Mouse (Mus musculus) T-helper 1 cell (primary cell): ENCODE results near the gene Ildr2.

Source experiments
- in situ Hi-C: fragments of 300-600 bp; cut with MboI, MseI; formaldehyde crosslinking; loops from one replicate; pipeline ENCODE4 v1.15.1; 2025; ENCODE audit warnings: high pct_unique_total_duplicates

The Ildr2 gene

GRCm38 (mm10) chr1:166253898-166254894 is at the start of gene Ildr2:
TSS of gene Ildr2 (plus strand) at chr1:166254139.
- in situ Hi-C loops, result no loop called here

- in situ Hi-C loops, result no loop called here
Measured at GRCm38 (mm10) chr1:166204171-166204570, 49.8 kb upstream of the Ildr2 start.

GRCm38 (mm10) chr1:166205159-166205558 is 48.8 kb upstream of the Ildr2 start:
- in situ Hi-C loops, result no loop called here

- in situ Hi-C loops, result no loop called here
Measured at GRCm38 (mm10) chr1:166209371-166209770, 44.6 kb upstream of the Ildr2 start.

- in situ Hi-C loops, result no loop called here
Measured at GRCm38 (mm10) chr1:166214181-166214580, 39.8 kb upstream of the Ildr2 start.

GRCm38 (mm10) chr1:166238315-166238969 is 15.5 kb upstream of the Ildr2 start, which contains the start of gene Mael:
TSS of gene Mael (minus strand) at chr1:166238747.
- in situ Hi-C loops, result no loop called here

GRCm38 (mm10) chr1:166244285-166244684 is 9.7 kb upstream of the Ildr2 start:
- in situ Hi-C loops, result no loop called here

GRCm38 (mm10) chr1:166255091-166255490 is 1.2 kb downstream of the Ildr2 start:
- in situ Hi-C loops, result no loop called here

- in situ Hi-C loops, result no loop called here
Measured at GRCm38 (mm10) chr1:166255651-166256050, 1.7 kb downstream of the Ildr2 start.

- in situ Hi-C loops, result no loop called here
Measured at GRCm38 (mm10) chr1:166256302-166256701, 2.4 kb downstream of the Ildr2 start.

GRCm38 (mm10) chr1:166256898-166257297 is 3.0 kb downstream of the Ildr2 start:
- in situ Hi-C loops, result no loop called here

- in situ Hi-C loops, result no loop called here
Measured at GRCm38 (mm10) chr1:166259526-166259925, 5.6 kb downstream of the Ildr2 start.

GRCm38 (mm10) chr1:166266001-166266705 is 12.2 kb downstream of the Ildr2 start:
- in situ Hi-C loops, result no loop called here

GRCm38 (mm10) chr1:166266918-166267317 is 13.0 kb downstream of the Ildr2 start:
- in situ Hi-C loops, result no loop called here

GRCm38 (mm10) chr1:166268218-166268617 is 14.3 kb downstream of the Ildr2 start:
- in situ Hi-C loops, result no loop called here

- in situ Hi-C loops, result no loop called here
Measured at GRCm38 (mm10) chr1:166278786-166279185, 24.8 kb downstream of the Ildr2 start.

GRCm38 (mm10) chr1:166279580-166280206 is 25.8 kb downstream of the Ildr2 start:
- in situ Hi-C loops, result no loop called here

GRCm38 (mm10) chr1:166280566-166280965 is 26.6 kb downstream of the Ildr2 start:
- in situ Hi-C loops, result no loop called here

GRCm38 (mm10) chr1:166281287-166281686 is 27.3 kb downstream of the Ildr2 start:
- in situ Hi-C loops, result no loop called here

GRCm38 (mm10) chr1:166281836-166282235 is 27.9 kb downstream of the Ildr2 start:
- in situ Hi-C loops, result no loop called here

GRCm38 (mm10) chr1:166282597-166283210 is 28.8 kb downstream of the Ildr2 start:
- in situ Hi-C loops, result no loop called here
